Mouse (Mus musculus) cerebellum, postnatal 4 days (tissue): Measurements from ENCODE around the gene Fancc.
A peak's percentile ranks its signal among the peaks of the same experiment; 100 is the strongest.

Source experiments
- DNase-seq, 2 experiments: peaks; one replicate each; pipeline ENCODE4 v3.0.0; 2022; ENCODE audit warnings: low spot score in 2 of 2, mixed read lengths in 1 of 2

The Fancc gene

GRCm38 (mm10) chr13:63262168-63262957 lies 234.7 kb downstream of the Fancc start:
- no peak for DNase-seq

GRCm38 (mm10) chr13:63261676-63262075 lies 235.4 kb downstream of the Fancc start:
- DNase-seq = no peak

DNA sequence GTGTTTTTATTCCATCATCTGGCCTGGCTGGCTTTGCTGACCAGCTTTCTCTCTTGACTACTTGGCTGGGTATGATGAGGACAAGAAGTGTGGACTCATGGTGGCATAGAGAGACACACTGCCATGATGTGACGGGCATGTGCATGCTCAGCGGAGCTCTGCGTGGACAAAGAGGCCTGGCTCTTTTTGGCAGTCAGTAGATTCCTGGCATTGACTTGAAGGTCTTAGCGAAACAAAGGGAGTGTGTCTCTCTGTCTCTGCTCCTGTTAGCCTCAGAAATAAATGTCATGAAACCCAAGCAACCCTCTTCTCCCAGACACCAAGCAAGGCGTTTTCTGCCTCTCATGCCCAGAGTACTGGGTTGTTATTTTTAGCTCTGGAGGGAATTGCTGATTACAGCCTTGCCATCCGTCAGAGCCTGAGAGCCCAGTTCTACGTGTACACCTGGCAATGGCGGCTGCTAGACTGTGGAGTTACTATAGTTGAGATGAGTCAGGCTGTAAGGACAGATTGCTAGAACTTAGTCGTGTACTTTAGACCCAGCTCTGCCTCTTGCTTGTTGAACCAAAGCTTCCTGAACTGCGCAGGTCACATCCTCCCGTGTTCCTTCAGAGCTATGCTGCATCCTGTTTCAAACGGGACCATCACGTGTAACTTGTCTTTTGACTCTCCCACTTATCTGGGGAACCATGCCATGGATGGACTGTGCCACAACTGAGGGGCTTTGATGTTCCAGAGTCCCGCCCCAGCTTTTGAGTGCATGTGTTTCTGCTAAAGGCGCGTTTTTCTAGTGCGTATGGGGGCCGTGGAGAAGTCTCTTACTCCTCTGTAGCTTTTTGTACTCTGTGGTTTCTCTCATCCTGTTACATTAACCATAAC lies 236.1 kb downstream of the Fancc start:
- DNase-seq = peak in 1 of 2 experiments; percentile 17

- DNase-seq = no peak
Observed at GRCm38 (mm10) chr13:63260133-63260532, 236.9 kb downstream of the Fancc start.

DNA sequence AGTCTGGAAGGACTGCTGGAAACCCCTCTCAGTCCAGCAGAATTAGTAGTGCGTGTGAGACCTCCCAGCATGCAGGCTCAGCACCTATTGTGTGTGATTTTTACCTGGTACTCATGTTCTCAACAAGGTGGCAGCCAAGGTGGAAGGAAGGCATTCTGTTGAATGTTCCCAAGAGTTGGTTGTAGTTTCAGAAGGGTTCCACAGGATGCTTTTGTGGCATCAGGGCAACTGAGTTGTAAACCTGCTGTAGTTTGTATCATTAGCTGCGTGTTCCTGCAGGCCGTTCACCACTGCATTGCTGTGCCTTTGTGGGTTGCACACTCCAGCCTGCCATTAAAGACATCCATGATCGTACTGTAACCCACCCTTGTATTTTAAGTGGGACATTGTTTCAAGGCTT lies 238.4 kb downstream of the Fancc start:
- no peak for DNase-seq

DNA sequence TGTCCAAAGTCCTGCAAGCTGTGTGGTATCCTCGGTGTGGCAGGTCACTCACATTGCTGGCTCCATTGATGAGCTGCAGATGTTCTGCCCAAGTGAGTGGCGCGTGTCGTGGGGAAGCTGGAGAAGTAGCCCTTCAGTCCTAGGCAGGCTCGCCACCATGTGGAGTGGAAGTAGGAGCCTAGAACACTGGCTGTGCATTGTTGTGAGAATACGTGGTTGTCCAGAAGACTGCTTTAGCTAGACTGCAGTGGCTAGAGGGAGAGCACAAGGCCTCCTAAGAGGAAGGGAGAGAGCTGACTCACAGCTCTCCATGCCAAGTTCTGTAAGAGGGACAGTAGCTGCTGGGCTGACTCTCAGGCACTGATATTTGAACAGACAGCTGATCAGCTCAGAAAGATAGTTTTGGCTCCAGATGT lies 238.9 kb downstream of the Fancc start:
- no peak for DNase-seq

DNA sequence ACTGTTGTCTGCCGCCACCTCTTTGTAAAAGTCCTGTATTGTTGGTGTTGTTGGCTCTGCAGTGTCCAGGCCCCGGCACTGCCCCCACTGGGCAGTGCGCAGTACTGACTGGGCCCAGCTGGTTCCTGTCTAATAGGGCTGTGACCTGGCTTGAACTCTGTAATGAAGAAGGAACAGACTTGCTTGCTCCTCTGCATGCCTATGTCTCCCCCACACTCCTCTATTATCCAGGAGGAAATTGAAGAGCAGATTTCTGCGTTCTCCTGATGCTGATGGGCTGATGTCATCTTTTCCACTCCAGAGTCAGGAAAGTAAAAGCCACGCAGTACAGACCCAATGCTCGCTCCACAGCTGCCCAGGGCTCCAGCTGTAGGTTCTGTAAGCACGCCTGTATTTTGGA lies 240.3 kb downstream of the Fancc start:
- DNase-seq = no peak

- DNase-seq = no peak
Observed at GRCm38 (mm10) chr13:63256146-63256545, 240.9 kb downstream of the Fancc start.

GRCm38 (mm10) chr13:63255519-63256011 lies 241.5 kb downstream of the Fancc start:
- no peak for DNase-seq

DNA sequence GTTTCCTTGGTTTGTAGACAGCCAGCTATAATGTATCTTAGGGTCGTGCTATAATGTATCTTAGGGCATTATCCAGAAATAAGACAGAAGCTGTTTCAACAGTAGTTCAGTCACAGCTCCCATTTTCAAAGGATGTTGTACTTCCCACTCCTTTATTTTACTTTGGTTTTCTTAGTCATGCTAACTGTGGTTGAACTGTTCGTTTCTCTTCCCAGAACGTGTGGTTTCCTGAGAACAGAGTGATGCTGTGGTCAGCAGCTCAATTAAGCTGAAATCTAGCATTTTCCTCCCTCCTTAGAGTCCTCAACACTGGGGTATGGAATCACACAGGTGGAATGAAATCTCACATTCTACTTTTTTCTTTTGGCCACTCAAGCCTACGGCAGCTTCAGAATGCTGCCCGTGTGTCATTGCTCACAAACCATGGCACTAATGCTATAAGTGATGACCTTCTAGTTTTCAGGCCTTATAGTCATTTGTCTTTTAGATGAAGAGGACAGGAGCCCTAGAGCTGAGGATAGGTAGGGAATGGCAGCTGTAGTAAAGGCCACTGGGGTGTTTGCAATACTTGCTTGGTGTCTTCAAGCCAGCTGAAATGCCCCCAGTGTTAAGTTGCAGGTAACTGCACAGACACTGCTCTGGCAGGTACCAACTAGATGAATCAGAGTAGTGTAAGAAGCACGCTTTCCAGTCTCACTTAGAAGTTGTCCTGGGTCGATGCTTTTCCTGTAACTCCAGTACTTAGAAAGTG lies 243.0 kb downstream of the Fancc start:
- DNase-seq = no peak

DNA sequence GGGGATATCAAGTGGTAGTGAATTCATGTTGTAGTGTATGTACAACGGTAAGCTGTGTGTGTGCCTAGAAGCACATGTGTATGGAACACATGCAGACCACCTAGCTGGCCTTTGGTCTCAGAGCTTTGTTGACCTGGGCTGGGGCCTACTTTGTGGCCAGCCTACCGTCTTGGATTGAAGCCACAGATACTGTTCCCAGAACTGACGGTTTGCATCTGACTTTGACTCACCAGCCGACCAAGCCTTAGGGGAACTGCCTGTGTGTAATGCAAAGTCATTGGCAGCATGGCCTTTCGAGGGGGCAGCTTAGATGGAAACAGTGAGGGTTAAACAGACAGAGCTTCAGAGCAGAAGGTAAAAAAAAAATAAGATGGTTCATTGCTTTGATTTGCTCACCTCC lies 243.9 kb downstream of the Fancc start:
- no peak for DNase-seq

GRCm38 (mm10) chr13:63252295-63253010 lies 244.6 kb downstream of the Fancc start:
- no peak for DNase-seq

- DNase-seq = no peak
Observed at GRCm38 (mm10) chr13:63251118-63251889, 245.8 kb downstream of the Fancc start.

DNA sequence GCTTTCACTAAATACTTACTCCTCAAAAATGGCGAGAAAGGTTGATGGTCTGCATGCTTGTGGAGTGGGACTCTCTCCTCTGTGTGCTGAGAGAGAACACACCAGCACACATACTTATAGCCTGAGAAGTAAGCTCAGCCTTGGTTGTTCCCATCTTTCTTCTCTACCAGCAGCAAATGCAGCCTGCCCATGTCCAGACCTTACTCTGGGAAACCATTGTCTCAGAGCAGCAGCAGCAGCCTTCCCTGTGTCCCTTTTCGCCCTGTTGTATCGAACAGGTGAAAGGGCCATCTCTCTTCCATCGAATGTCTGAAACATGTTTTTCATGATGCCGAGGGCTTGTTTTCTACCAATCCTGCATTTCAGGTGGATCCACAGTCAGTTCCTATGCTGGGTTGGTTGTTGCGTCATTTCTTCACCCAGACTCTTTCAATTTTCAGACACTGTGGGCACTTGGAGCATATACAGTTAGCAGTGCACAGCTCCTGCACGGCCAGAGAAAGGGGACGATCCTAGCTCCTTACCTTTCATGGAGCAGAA lies 246.6 kb downstream of the Fancc start:
- no peak for DNase-seq

DNA sequence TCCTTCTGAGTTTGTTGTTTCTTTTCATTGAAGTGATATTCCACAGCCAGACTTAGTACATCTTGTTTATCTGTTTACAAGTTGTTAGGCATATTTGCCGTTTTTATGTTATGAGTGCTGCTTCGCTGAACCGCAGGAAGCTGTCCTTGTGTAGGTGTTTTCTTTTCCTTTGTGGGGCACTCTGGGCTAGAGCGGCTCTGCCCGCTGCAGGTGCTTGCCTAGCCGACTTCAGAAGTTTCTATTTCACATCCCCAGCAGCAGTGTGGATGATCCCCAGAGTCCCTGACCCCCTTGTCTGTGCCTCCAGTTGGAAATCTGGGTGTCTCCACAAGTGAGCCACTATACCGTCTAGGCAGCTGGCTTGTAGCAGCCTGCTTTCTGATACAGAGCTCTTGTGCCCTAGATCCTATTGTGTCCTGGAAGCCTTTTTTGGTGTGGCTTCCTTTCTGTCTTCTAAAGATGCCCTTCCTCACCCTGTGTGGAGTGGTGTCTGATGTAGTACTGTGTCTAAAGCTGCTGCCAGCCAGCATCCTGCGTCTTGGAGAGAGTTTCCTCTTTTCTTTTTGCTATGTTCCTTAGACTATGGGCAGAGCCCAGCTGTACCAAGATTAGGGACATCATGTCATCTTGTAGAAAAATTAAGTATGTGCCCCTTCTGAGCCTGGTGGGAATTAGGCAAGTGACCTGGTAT lies 247.2 kb downstream of the Fancc start:
- no peak for DNase-seq

GRCm38 (mm10) chr13:63249171-63249570 lies 247.9 kb downstream of the Fancc start:
- no peak for DNase-seq

DNA sequence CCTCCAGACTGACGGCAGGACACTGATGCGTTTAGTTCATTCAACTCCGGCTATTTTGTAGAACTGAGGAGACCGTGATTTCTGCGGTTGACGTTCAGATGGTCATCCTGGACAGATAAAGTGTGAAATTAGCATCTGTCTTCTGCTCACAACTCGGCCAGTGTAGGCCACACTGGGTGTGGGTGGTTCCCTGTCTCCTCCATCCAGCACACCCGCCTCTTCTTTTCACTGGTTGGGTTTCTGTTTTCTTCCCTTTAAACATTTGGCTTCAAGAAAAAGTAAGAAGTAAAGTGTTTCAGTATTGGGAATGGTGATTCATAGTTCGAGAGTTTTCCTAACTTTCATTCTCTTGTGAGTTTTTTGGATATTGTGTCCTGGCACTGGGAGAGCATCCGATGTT lies 248.8 kb downstream of the Fancc start:
- no peak for DNase-seq

DNA sequence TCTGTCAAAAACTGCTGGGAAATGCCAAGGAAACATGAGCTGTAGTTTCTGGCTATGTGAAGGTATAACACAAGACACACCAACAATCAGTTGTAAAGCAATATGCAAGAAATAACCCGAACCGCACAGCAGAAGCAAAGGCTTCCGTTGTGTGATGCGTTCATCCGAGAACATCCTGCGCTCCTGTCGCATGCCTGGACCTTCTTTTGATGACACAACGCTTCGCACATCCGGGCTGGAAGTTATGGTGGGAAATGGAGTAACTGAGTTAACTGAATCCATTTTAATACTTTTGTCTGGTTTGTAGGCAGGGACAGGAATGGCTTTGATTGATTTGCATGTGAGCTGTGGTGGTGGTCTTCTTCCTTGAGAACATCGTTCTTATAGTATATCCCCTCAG lies 249.4 kb downstream of the Fancc start:
- DNase-seq = no peak

GRCm38 (mm10) chr13:63247041-63247440 lies 250.0 kb downstream of the Fancc start:
- no peak for DNase-seq
